Mouse (Mus musculus) neural tube, embryonic 12.5 days (tissue): ENCODE results near the gene Tepsin. TPM values are rescaled to one million over a fixed set of nuclear protein-coding genes. Genes with fewer than 3 reads are reported as not detected.

ENCODE experiments used
- ATAC-seq: fragments of 200-750 bp; cut with Nextera tagmentation; 2 replicates; pipeline ENCODE4 v1.8.0; 2017; ENCODE audit warnings: low read depth, mild to moderate bottlenecking, moderate TSS enrichment, moderate library complexity; ENCODE audit not compliant: low FRiP score
- H3K27ac ChIP-seq: fragments of 300-500 bp; sonication (generic); 2 replicates; pipeline ENCODE4 v1.5.1; 2016
- H3K27me3 ChIP-seq: fragments of 300-500 bp; sonication (generic); replicated peaks from 2 replicates; pipeline ENCODE4 v1.6.1; 2016; ENCODE audit warnings: mild to moderate bottlenecking
- H3K36me3 ChIP-seq: fragments of 300-500 bp; sonication (generic); 2 replicates; pipeline ENCODE4 v1.6.1; 2016; ENCODE audit warnings: mild to moderate bottlenecking
- H3K4me1 ChIP-seq: fragments of 300-500 bp; sonication (generic); 2 replicates; pipeline ENCODE4 v1.6.1; 2016
- H3K4me2 ChIP-seq: fragments of 300-500 bp; sonication (generic); replicated peaks from 2 replicates; pipeline ENCODE4 v1.6.1; 2016; ENCODE audit warnings: mild to moderate bottlenecking
- H3K4me3 ChIP-seq: fragments of 300-500 bp; sonication (generic); 2 replicates; pipeline ENCODE4 v1.5.1; 2016
- H3K9ac ChIP-seq: fragments of 300-500 bp; sonication (generic); 2 replicates; pipeline ENCODE4 v1.6.1; 2016; ENCODE audit warnings: mild to moderate bottlenecking
- H3K9me3 ChIP-seq: fragments of 300-500 bp; sonication (generic); 2 replicates; pipeline ENCODE4 v1.6.1; 2016; ENCODE audit warnings: mild to moderate bottlenecking
- WGBS: fragments of 180-500 bp; shearing (Covaris S2); methylation state at CpG from one replicate; pipeline ENCODE4 v1.1.7; 2016; 5-methylcytosine and 5-hydroxymethylcytosine counted together
- polyA plus RNA-seq: library from polyadenylated mRNA; unstranded; fragments of >200 nt; fragmentation: Nextera tagmentation; extraction: Ambion mirVana; gene quantifications from 2 replicates; pipeline ENCODE4 v1.2.1, GENCODE M21; 2016

Gene Tepsin
- polyA plus RNA-seq, 1 experiment from 2014 or later = 24.5 TPM

- Histone ChIP-seq H3K36me3 (no peaks in the 10 kb centered on the region), H3K9me3 (no peaks in the 10 kb centered on the region), H3K4me1 (peaks cover 31% of the 10 kb centered on the region), H3K4me2 (no peak overlapping the region), H3K9ac (no peak overlapping the region), H3K4me3 (no peak overlapping the region), H3K27ac (no peak overlapping the region), H3K27me3 (peaks cover 28% of the 10 kb centered on the region)
- WGBS = 40% methylated on average over 14 of the region's 14 CpGs
- no peak for ATAC-seq
Measured at GRCm38 (mm10) chr11:120051124-120051811, 47.3 kb downstream of the Tepsin start.

- H3K4me1 ChIP-seq = peaks cover 38% of the 10 kb centered on the region
- no peaks in the 10 kb centered on the region for H3K9me3 ChIP-seq
- no peak overlapping the region for H3K27ac ChIP-seq
- H3K27me3 ChIP-seq = peaks cover 36% of the 10 kb centered on the region
- no peaks in the 10 kb centered on the region for H3K36me3 ChIP-seq
- no peak overlapping the region for H3K4me2 ChIP-seq
- no peak overlapping the region for H3K4me3 ChIP-seq
- H3K9ac ChIP-seq = no peak overlapping the region
- 80% methylated on average over 8 of the region's 8 CpGs for WGBS
- ATAC-seq = no peak
Measured at GRCm38 (mm10) chr11:120049067-120049466, 49.5 kb downstream of the Tepsin start.

GRCm38 (mm10) chr11:120048252-120048556 is 50.3 kb downstream of the Tepsin start:
- 2% methylated on average over 21 of the region's 23 CpGs for WGBS

DNA sequence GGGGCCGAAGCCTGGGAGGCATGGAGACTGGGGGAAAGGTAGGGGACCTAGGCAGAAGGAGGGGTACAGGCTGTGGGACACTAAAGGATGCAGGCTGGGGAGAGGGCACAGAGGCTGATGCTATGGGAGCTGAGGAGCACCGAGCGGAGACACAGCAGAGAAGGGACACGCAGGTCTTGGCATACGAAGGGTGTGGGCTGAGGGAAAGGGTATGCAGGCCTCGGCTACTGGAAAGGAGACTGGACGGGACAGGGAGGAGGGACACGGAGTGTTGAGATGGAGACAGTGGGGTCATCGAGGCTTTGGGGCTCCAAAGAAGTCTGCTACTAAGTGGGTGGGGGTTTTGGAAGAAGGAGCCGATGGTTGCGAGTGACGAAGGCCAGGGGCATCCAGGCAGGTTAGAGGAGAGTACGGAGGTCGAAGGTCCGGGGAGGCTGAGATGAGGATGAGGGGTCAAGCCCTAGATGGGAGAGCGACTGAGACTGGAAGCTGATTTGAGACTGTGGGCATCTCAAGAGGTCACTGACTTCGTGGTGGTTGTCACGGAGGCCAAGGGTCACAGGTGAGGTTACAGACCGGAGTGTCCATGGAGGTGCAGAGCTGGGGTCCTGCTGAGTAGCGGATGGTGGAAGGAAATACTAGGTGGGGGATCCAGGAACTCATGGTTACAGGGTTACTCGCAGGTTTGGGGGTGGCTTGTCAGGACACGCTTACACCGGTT is 50.8 kb downstream of the Tepsin start:
- H3K4me2 ChIP-seq = peak overlapping the region; percentile 98
- ATAC-seq = peak; percentile 38
- H3K4me1 ChIP-seq = peaks cover 38% of the 10 kb centered on the region
- no peaks in the 10 kb centered on the region for H3K36me3 ChIP-seq
- WGBS = 9% methylated on average over 23 of the region's 23 CpGs
- no peaks in the 10 kb centered on the region for H3K9me3 ChIP-seq
- H3K27ac ChIP-seq = no peak overlapping the region
- H3K4me3 ChIP-seq = peak overlapping the region; percentile 64
- peaks cover 36% of the 10 kb centered on the region for H3K27me3 ChIP-seq
- peak overlapping the region; percentile 83 for H3K9ac ChIP-seq

More at GRCm38 (mm10) chr11:120048252-120048556, 50.3 kb downstream of the Tepsin start:
- ATAC-seq = no peak
- H3K27ac ChIP-seq = no peak overlapping the region
- no peaks in the 10 kb centered on the region for H3K36me3 ChIP-seq
- peak overlapping the region; percentile 64 for H3K4me3 ChIP-seq
- H3K9ac ChIP-seq = peak overlapping the region; percentile 83
- H3K9me3 ChIP-seq = no peaks in the 10 kb centered on the region
- H3K27me3 ChIP-seq = peaks cover 36% of the 10 kb centered on the region
- peak overlapping the region; percentile 98 for H3K4me2 ChIP-seq
- H3K4me1 ChIP-seq = peaks cover 38% of the 10 kb centered on the region

DNA sequence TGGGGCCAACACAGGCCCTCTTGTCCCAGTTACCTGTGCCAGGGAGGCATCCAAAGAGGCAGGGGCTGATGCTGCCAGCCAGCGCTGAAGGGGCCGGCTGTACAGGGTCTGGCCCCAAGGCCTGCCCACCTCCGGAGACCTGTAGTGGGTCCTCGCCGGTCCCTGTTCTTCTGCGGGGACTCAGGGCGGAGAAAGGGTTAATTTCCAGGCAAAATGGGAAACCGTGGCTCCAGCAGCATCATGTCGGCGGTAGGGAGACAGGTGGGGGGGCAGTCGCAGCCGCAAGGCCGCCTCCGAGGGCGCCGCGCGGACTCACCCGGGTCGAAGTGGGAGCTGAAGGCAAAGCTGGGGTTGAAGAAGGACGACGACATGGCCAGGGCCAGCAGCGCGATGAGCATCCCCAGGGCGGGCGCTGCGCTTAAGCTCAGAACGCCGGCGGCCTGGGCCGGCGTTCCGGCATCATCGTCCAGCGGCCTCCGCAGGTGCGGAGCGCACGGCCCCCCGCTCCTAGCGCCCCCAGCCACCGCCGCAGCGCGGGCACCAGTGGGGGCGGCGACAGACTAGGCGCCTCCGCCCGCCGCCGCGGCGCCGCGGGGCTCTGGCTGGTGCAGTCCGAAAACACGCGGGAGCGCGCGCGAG is 51.9 kb downstream of the Tepsin start, which contains the start of gene Aatk:
TSS of gene Aatk (minus strand) at position 615 of the 639 bp plus-strand sequence.
- WGBS = under 1% methylated on average over 62 of the region's 63 CpGs
- no peaks in the 10 kb centered on the region for H3K36me3 ChIP-seq
- peaks cover 36% of the 10 kb centered on the region for H3K27me3 ChIP-seq
- ATAC-seq = no peak
- H3K4me2 ChIP-seq = peak within 1 kb of the TSS; percentile 98
- H3K4me1 ChIP-seq = peaks cover 40% of the 10 kb centered on the region
- peak within 1 kb of the TSS; percentile 83 for H3K9ac ChIP-seq
- H3K4me3 ChIP-seq = peak within 1 kb of the TSS; percentile 64
- H3K27ac ChIP-seq = 0 out of 2 replicates have a peak within 1 kb of the TSS, but pooled peaks have one; percentile 11
- H3K9me3 ChIP-seq = no peaks in the 10 kb centered on the region

DNA sequence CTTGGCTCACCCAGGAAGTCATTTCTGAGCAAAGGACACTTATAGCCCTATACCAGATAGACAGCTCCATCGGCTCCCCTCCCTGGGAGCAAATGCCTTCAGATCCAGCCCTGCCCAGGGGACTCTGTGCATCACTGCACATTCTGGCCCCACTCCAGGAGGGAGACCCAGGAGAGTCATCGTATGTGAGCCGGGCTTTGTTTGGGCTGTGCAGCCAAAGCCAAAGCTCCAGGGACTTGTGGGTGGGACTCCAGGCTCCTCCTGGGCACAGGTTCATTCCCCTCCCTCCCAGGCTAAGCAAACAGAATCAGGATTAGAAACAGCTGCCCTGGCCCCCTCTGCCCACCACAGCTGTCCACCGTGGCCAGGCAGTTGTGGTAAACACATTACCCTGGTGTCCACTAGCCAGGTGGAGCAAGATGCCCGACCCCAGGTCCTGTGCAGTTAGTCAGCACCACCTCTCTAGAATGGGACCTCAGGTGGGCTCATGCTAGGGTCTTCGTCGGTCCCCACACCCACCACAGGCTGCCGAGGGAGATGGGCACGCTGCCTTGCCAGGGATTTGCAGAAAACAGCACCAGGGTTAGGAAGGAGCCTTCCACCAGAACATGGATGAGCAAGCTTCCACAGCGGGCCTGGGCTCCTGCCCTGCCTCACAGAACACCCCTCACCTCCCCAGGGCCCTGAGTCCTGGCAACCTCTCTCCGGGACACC is 52.5 kb downstream of the Tepsin start:
- Histone ChIP-seq H3K4me1 (peaks cover 38% of the 10 kb centered on the region), H3K4me2 (peak overlapping the region; percentile 98), H3K36me3 (no peaks in the 10 kb centered on the region), H3K27ac (0 out of 2 replicates have a peak overlapping the region, but pooled peaks have one; percentile 11), H3K9ac (peak overlapping the region; percentile 83), H3K27me3 (peaks cover 36% of the 10 kb centered on the region), H3K9me3 (no peaks in the 10 kb centered on the region), H3K4me3 (peak overlapping the region; percentile 64)
- ATAC-seq = no peak
- WGBS = 52% methylated on average over 11 of the region's 11 CpGs

DNA sequence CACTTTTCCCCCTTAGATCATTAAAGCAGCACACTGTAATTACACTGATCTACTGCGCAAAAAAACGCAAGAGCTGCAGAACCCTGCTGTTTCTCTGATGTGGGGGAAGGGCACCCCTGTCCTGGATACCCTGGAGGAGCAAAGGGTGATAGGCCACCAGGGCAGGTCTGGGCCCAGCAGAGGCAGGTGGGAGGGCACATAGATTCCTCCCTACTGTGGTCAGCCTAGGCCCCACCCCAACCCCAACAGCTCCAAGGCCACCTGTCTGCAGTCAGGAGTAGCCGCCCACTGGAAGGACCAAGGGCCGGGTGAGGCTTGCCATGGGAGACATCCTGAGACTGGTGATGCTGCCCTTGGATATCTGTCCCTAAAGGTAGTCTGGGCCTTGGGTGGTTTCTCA is 53.2 kb downstream of the Tepsin start:
- peak overlapping the region; percentile 83; the same call in 1 of the 2 replicates for H3K9ac ChIP-seq
- H3K4me3 ChIP-seq = peak overlapping the region; percentile 64; the same call in 1 of the 2 replicates
- H3K9me3 ChIP-seq = no peaks in the 10 kb centered on the region
- peaks cover 36% of the 10 kb centered on the region for H3K4me1 ChIP-seq
- no peaks in the 10 kb centered on the region for H3K36me3 ChIP-seq
- H3K27ac ChIP-seq = no peak overlapping the region
- peak overlapping the region; percentile 98 for H3K4me2 ChIP-seq
- 56% methylated on average over 4 of the region's 4 CpGs for WGBS
- no peak for ATAC-seq
- H3K27me3 ChIP-seq = peaks cover 36% of the 10 kb centered on the region

GRCm38 (mm10) chr11:120042141-120042838 is 56.2 kb downstream of the Tepsin start:
- no peak for ATAC-seq
- Histone ChIP-seq H3K27me3 (peaks cover 14% of the 10 kb centered on the region), H3K27ac (no peak overlapping the region), H3K4me3 (no peak overlapping the region), H3K9ac (no peak overlapping the region), H3K4me2 (no peak overlapping the region), H3K4me1 (peaks cover 25% of the 10 kb centered on the region; the same call in 1 of the 2 replicates), H3K9me3 (no peaks in the 10 kb centered on the region), H3K36me3 (no peaks in the 10 kb centered on the region)
- 74% methylated on average over 7 of the region's 7 CpGs for WGBS

DNA sequence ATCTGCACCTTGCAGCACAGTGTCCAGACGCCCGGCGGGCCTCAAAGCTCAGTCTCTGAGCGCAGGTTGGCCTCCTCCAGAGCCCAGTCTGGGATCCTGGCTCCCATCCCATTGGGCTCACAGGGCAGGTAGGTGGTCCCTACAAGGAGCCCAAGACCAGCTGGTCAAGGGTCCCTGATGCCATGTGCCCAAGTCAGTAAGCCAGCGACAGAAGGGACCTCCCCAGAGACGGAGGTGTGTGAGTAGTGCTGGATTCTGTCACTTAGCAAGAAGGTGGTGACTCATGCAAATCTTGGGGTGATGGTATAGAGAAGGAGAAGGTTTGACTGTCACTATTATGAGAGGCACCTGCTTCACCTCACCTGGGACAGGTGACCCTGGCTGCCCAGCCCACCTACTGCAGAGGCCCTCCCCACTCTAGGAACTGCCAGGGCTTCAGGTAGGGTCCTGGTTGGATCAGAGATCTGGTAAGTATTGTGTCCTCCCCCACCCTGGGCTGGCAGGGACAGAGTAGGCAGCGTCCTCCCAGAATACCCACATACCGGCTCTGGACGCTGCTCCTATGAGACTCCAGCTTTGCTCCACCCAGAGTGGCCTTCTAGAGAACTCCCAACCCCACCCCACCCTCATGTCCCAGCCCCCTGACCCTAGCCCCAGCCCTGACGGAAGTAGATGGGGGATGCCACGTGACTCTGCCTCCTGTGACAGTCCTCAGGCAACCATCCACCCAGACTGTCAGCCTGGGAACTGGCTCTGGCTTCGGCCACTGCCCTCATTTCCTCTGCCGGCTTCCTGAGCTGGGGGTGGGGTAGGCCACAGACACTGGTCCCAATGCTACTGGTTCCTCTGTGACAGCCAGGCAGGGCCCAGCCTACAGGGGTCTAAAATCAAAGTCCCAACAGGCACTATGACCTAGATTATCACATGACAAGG is 57.1 kb downstream of the Tepsin start:
- H3K36me3 ChIP-seq = no peaks in the 10 kb centered on the region
- H3K4me3 ChIP-seq = no peak overlapping the region
- WGBS = 69% methylated on average over 13 of the region's 13 CpGs
- H3K27me3 ChIP-seq = peaks cover 11% of the 10 kb centered on the region
- peaks cover 20% of the 10 kb centered on the region; the same call in 1 of the 2 replicates for H3K4me1 ChIP-seq
- H3K9me3 ChIP-seq = no peaks in the 10 kb centered on the region
- no peak overlapping the region for H3K9ac ChIP-seq
- no peak overlapping the region for H3K4me2 ChIP-seq
- no peak overlapping the region for H3K27ac ChIP-seq
- ATAC-seq = no peak
